Mouse (Mus musculus): ENCODE data around the gene Emp1. TPM values are rescaled to one million over a fixed set of nuclear protein-coding genes. Genes with fewer than 3 reads are reported as not detected.

The Emp1 gene
- total RNA-seq, 2 experiments from 2014 or later = 145 to 163 TPM

DNA sequence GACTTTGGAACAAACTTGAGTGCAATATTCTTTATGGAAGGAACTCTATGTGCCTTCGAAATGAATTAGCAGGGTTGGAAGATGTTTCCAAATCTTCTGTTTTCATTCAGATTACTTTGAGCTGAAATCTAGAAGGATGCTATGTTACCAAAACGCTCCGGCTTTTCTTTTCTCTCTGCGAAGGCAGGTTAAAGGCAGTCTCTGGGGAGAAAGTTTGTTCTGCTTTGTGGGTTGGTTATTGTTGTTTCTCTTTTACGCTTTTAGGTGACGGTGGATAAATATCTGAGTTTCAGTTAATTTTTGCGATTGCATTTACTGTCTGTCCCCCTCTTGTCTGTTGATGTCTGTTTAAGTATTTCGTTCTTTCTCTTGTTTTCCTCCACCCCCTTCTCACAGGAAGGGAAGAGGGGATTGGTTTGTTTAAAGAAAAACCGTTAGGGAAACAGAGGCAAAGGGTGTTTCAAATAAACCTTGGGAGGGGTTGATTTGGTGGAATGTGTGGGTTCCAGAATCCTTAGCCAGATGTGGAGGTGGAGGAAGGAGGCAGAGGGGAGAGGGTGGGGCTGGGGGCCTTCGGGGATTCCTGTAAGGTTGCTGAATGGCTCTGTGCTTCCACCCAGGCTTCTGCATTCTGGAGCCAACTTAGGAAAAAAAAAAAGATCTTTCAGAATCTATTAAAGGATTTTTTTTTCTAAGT is 1.1 kb downstream of the Emp1 start:
- DNase-seq = no peak

DNA sequence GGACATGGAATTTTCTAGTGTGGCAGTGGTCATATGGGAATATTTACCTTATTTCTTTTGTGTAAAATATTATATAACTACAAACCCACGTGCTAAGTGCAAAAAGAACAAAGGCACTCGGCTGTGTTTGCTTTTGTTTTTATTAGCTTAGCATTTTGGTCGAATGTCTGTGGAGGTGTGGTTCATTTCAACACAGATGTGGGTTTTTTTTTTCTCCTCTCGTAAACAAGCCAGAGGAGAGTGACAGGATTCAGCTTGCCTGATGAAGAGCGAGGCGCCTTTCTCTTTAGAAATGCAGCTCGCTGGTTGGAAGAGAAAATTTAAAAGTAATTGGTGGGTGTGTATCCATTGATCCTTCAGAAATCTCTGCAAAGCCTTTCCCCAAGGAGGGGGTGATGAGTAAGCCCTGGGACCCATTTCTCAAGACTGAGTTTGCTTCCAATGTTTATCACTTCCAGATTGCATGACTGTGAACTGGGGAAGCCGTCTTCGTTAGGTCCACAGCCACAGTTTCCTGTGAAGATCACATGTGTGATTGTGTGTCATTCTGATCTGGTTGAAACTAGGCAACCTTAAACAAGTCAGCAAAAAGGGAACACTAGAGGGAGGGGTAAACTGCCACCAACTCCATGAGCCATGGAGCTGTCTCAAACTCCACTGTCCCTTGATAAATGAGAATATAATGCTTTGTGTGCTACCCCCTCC is 1.8 kb downstream of the Emp1 start:
- no peak for DNase-seq

DNA sequence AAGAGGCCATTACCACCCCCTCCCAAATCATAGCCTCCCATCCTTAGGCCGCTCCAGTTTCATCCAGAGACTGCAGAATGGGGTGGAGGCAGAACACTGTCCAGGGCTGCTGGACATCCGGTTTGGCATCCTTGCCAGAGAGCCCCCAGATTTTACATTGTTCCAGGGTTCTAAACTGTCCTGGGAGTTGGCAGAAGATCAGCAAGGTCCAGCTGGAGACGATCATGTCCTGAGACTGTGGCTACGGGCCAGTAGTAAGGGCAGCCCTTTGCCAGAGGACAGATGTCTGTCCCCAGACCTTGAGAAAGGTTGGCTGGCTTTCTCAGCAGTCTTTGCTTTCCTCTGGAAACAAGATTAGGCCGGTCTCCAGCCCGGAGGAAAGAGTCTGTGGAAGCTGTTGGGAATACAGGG is 2.6 kb downstream of the Emp1 start:
- peak; percentile 74 for DNase-seq

DNA sequence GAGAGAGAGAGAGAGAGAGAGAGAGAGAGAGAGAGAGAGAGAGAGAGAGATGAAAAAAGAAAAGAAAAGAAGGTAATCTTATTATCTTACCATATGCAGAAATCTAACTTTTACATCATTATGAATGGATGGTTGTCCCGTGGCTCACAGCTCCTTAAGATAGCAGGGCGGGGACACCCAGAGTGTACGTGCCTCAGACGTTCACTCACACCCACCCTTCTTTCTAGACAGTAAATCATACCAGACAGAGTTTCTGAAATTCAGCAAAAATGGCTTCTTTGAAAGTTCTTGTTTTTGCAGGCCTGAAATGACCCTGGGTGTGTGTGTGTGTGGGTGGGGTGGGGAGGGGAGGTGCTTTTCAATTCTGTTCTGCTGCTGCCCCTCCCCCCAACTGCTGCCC is 3.3 kb downstream of the Emp1 start:
- DNase-seq = no peak

DNA sequence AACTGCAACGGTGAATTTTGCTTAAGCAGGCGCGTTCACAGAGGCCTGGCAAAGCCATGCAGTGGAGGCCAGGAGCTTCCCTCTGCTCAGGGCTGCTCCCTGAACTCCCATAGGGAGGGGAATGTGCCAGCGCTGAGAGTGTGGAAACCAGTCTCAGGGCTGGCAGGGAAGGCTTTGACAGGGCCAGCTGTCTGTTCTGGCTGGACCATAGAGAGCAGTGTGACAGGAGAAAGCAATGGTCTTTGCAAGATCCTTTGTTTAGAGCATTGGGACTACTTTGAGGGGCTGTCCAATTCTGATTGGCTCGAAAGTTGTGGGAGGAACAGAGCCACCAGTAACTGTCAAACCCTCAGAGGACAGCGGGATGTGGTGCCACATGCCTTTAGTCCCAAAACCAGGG is 5.9 kb downstream of the Emp1 start:
- peak; percentile 54 for DNase-seq

DNA sequence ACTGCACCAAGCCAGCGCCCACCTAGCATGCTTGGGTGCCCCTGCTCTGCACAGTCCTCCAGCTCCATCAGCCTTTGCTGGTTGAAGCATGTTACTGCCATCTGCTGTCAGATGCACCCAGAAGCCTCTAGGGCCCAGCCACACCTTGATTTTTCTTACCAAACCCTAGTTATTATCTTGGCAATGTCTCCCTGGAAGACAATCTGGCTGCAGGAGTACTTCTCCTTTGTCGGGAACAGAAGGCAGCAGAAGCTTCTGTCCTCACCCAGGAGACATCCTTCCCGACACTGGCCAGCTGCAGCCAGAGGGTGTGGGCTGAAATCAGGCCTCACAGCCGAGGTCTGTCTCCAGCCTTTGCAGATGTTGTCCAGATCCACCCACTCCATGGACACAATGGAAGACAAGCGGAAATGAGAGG is 7.2 kb downstream of the Emp1 start:
- peak; percentile 44 for DNase-seq

DNA sequence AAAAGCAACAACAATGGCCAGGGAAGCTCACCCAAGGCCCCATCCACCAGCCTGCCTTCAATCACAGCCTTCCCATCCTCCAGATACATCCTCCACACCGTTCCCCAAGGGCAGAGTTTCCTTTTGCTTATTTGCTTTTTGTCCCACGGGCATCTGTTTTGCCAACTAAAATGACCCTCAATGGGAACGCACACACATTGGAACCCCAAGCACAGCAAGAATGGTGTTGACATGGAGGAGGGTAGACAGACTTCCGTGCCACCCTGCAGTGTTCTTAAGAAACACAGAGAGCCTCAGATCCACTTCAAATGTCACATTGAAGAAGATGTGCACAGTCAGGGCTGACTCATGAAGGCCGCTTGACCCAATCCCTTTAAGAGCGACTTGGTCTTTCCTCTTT is 8.6 kb downstream of the Emp1 start:
- DNase-seq = no peak

DNA sequence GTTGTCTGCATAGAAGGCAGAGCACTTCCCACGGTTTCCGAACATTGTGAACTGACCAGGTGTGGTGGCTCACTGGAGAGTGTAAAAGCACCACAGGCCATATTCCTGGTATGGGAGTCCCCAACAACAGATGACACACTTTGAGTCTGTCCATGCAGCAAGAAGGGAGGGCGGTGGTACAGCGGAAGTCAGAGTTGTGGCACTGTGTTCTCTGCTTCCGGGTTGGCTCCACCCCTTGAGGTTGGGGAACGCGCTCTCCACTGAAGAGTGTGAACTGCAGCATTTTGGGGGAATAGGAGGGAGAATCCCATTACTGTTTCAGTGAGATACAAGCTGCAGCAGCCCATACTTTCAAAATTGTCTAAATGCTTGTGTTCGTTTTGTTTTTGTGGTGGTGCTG is 11.0 kb downstream of the Emp1 start:
- DNase-seq = no peak

DNA sequence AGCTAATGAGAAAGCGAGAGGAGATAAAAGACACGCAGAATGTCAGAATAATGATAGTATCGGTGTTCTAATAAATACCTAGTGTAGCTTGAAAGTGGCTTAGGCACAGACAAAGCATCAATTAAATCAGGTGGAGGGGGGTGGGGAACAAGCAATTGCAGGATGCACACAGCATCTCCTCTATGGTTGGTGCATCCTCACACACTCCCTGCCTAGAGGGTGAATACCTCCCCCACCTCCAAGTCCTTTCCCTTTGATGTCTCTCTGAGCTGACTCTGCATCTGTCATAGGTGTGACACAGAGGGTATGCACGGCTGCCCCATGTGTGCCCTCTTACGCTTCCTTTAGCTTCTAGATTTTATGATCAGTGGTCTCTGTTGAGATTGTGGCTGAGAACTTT is 13.5 kb downstream of the Emp1 start:
- no peak for DNase-seq

DNA sequence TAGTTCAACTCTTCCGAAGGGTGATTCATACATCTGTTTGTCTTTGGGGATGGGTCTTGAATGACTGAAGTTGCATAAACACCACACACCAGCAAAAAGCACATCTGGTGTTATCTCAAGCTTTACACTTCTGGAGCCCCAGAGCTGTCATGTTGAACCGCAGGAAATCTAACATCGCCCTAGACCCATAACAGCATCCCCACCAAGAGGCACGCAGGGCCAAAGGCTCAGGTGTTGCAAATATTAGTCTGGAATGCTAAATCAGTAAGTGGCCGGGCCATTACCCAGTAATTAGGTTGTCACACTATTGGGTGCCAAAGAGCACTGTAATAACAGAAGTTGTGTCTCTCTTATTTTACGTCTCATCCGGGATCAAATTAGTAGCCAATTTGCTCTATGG is 13.9 kb downstream of the Emp1 start:
- DNase-seq = no peak

DNA sequence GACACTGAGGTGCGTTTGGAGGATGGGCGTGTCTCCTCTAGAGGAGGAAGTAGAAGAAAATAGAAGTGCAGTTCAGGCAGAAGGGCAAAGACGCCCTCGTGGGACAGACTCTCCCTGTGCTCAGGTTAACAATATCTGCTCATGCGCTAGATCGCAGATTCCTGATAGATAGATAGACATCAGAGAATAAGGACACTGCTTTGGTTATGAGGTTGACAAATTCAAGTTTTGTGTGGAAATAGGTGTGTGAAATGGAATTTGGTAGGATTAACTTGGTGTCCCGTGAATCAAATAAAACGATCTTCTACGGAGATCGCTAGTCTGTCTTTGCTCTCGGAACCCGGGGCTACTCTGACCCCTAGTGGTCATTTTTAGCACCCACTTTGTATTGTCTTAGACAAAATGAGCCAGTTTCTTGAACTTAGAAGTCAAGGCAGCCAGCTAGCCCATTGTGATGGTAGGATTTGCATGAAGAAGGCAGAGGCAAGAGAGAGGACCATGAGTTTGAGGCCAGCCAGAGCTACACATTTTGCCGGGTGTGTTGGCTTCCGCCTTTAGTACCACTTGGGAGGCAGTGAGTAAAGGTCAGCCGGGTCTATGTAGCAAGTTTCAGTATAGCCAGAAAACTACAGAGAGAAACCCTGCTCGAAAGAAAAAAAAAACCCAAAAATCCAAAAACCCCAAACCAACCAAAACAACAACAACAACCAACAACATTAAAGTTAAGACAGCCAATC is 15.4 kb downstream of the Emp1 start:
- peak; percentile 57 for DNase-seq

DNA sequence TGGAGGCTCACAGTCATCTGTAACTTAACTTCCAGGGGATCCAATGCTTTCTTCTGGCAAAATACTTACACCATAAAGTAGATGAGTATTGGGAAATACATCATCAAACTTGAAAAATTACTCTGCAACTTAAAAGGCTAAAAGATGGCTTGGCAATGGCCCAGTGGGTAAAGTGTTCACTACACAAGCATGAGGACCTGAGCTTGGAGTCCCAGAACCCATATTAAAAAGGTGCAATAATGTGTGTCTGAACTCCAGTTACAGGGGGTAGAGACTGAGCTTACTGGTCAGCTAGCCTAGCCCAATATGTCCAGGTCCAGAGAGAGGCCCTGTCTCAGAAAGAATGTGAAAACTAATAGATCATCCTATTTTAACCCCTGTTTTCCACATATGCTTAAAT is 21.6 kb downstream of the Emp1 start:
- DNase-seq = no peak

DNA sequence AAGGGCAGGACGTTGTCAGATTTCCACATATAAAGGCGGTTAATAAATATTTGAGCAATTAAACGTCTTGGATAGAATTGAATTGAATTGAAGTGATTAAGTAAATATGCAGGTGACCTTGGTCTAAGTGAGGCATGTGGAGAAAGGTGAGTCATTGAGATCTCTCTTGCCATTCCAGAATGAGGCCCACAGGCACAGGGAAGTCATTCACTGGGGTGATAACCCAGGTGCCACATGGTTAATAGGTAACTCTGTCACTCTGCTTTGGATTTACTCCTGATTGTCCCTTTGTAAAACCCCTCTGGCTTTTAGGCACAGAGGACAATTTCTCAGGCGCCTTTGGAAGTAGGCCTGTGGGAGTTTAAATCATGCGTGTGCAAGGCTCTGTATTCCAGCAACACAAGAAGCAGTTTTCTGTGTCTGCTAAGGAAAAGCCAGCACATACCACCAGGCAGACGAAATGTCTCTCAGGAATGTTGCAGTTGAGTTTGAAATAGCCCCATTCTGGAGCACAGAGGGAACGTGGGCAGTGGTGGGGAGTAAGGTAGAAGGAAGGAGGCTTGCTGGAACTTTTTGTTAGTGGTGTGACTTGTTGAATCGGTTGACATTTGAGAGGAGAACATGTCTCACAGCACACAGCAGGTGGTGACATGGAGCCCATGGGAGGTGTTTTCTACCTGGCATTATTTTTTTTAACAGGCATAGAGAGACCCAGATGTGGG is 23.6 kb downstream of the Emp1 start:
- no peak for DNase-seq

DNA sequence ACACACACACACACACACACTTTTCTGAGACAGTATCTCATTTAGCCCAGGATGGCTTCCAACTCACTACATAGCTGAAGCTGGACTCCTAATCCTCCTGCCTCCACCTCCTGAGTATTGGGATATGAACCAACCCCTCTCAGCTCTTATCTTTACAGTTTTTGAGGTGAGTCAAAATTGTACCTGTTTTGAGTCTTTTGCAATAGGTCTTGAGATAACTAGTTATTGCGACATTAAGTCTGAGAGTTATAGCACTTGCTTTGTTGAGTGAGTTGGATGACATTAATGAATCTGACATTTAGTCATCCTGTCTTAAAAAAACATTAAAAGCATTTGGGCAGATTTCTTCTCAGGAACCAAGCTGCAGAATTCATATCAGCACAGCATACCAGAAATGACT is 25.3 kb downstream of the Emp1 start:
- DNase-seq = no peak

DNA sequence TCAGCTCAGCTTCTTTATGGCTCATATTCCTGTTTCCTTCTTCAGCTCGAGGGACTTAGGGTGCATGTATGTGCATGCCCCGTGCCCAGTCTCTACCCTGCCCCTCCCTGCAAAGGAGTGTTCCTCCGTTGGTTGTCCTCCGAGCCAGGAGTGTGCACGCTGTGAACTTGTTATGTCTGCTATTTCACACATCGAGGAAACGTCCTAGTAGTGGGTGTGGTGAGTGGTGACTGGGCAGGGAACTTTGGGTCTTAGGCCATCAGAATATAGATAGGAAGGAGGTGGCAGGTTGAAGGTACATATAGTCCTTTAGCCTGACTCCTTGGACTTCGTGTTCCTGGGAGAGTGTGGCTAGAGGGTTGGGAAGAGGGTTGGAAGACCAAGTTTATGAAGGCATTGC is 26.4 kb downstream of the Emp1 start:
- no peak for DNase-seq

DNA sequence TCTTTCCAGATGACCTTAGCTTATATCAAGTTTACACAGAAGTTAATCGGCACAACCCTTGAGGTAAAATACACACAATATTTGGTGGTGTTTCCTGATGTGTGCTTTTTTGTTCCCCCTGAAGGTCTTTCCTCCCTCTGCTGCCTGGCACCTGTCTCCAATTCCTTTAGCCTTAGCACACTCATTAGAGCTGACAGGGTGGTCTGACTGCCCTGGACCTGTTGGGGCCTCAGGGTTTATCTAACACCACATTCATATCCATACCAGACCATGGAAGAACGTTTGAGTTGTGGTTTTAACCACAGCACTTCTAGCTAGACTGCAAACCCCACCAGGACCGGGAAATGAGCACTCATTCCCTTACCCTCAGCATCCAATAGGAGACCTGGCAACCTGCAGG is 28.1 kb downstream of the Emp1 start:
- no peak for DNase-seq

DNA sequence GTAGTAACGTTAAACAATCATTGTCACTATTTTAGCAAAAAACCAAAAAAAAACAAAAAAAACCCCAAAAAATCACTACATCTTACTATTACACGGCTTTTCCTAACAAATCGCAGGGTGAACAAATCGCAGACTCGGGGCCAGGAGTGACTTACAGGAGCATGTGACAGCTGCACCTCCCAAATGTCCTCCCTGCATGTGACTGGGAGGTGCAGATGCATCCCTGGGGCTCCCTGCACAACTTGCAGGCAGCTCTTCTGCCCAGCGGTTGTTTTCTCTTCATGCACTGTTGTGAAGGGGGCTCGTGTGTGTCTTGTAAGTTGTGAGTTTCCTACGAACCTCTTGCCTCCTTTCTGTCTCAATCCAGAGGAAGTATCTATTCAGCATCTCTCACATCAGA is 33.0 kb downstream of the Emp1 start:
- no peak for DNase-seq

DNA sequence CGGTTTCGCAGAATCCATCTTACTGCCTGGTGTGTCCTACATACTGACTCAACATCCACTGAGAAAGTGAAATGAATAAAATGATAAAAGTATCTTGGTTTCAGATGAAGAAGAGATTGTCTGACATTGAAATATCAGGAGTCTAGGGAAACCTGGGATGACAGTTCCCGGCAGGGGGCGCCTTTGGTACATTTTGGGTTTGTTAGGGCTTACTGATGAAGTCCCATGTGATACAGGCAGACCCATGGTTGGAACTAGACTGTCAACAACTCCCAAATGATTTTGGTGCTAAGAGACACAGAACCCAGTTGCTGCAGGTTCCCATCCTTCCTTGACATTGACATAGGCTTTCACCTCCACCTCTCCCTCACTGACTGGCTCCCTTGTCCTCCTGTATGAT is 34.7 kb downstream of the Emp1 start:
- no peak for DNase-seq

DNA sequence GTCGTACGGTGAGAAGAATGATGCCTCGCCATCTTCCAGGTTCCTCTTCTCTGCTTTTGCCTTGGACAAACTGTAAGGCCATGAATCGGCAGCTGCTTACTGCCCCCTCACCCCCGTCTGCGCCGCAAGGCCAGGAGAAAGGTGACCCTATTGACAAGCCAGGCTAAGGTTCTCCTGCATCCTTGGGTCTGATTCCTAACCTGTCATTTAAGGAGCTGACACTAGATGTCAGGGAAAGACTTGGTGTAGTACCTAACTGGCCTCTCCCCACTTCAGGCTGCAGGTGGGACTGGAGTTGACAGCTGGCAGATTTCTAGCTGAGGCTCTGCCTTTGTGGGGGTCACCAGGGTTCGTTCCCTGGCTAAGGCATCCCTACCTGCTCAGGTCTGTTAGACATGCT is 35.4 kb downstream of the Emp1 start:
- no peak for DNase-seq

DNA sequence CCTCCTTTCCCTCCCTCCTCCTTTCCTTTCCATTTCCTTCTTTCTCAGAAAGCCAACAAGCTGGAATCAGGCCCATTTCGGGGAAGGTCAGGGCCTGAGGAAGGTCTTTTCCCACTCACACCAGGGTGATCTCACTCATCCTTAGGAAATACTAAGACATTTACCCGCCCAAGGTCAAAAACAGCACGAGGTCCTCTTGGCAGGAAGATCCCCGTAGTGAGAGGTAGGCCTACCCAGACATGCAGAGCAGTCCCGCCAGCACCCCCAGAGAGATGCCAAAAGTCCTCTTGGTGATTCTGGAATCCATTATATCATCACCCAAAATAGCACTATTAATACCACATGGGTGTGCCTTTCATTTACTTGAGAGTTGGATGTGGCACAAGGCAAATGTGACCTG is 36.5 kb downstream of the Emp1 start:
- DNase-seq = peak; percentile 44

DNA sequence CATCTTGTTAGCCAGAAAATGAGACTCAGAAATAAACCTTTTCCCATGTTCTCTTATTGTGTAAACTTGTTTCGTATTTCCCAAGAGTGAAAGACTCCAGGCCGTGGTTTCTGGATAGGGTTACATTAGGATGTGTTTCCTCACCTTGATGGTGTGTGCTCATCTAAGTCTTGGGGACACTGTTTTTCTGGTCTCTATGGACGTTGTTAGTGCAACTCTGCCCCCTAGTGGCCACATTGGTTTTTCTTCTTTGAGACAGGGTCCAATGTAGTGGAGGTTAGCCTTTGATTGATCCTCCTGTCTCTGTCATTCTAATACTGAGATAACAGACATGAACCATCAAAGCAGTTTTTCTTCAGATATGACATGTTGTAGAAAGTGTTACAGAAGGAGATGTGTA is 38.0 kb downstream of the Emp1 start:
- peak; percentile 78 for DNase-seq

DNA sequence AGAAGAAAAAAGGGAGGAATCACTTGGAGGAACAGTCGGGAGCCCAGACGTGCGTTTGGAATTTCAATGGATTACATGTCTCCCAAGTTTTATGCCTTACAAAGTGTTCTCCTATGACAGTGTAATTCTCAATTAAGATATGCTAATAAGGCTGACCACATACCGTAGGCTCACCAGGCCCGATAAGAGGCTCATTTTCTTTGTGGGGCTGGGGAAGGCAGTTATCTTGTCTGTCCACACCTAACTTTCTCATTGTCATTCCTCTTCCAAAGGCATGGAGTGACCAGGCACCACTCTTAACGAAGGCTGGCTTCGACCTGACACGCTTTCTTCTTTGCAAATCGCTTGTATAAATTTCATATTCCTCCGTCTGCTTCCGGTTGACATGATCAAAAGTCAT is 42.7 kb downstream of the Emp1 start:
- DNase-seq = no peak

DNA sequence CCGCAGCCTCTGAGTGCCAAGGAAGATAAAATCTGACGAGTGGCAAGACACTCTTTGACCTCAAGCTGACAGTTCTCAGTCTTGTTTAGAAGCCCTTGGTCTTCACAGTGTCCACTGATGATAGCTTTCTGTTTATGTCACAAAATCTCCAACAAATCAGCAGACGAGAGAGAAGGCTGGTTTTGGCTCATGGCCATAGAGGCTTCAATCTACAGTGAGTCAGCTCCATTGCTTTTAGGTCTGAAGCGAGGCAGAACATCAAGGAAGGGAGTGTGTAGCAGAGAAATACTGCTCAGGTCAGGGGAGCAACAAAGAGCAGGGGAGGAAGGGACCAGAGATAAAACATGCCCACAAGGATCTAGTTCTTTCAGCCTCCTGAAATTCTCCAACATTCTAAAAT is 45.0 kb downstream of the Emp1 start:
- no peak for DNase-seq

Data from gastrocnemius, postnatal 10 days (tissue).